Mouse (Mus musculus): ENCODE results near the gene Pacsin1. TPM values are rescaled to one million over a fixed set of nuclear protein-coding genes. Genes with fewer than 3 reads are reported as not detected.

Pacsin1 gene
- 0.05 TPM for polyA plus RNA-seq (2021)

DNA sequence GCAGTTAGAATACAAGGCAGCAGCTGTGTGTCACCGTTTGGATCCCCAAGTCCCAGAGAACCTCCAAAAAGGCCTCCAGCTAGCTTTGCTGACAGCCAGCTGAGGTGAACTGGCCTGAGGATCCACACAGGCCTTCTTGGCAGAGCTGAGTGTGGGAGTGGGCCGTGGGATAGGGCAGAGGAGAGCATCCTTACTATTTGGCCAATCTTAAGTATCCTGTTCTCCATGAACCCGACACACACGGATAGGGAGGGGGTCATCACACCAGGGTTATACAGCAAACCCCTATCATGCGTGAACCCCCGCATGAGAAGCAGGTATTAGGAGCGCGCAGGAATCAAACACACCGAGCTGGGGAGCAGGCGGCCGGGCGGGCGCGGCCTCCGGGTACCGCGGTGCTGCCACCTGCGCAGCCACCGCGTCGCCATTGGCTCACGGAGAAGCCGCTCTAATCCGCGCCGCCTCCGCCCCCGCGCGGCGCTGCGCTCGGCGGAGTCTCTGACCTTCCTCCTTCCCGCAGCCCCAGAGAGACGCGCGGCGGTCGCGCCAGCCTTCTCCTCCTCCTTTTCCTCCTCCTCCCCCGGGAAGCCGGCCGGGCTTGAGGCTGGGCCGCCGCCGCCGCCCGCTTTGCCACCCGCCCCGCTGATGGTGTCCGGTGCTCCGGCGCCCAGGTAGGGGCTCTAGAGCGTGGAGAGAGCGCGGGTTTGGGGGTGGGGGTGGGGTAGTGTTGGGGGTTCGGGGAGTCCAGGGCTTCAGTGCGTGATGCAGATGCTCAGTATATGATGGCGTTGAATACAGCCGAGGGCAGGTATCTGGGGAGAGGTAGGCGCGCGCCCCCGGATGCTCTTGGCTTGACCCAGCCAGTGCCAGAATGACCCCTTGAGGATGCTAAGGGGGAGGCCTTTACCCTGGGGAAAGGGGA, at the start of gene Pacsin1:
Gene Pacsin1, plus strand, starts transcription at position 421 of the 922 bp plus-strand sequence.
- ChIA-PET POLR2A (no interaction called here), CTCF (interaction anchor here (1.6 kb wide), 1 partner anchor 14 kb away, joined by 4 read pairs; no protein-coding TSS in a partner anchor)
- DNase-seq (ENCODE audit: low read depth, low spot score) (no peak), ATAC-seq (no peak)
- TF ChIP-seq CTCF (IDR thresholded peaks at IDR 0.05) = no peak
- H3K27me3 ChIP-seq = peaks cover 11% of the 10 kb centered on the region
- in situ Hi-C loops (cut with MboI; ENCODE audit: low pct_unique_long_range_greater_than_20kb) = no loop called here

DNA sequence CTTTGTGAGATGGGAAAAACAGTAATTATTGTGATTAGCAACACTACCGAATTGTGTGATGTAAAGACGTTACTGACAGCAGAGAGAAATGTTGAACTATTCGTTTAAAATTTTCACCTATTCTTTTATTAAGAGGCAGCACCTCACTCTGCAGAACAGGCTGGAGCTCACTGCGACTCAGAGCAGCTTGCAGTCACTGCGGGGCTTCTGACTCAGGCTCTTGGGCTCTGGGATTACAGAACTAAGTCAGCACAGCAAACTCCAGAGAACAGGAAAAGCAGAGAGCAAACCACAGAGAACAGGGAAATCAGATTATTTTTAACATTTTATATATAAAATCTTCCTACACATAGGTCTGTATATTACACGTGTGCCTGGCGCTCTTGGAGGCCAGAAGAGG, 45.7 kb upstream of the Pacsin1 start:
- no peak for DNase-seq (ENCODE audit: low read depth, low spot score)
- H3K27me3 ChIP-seq = no peaks in the 10 kb centered on the region
- CTCF ChIA-PET = interaction anchor here (1.1 kb wide), 1 partner anchor 8 kb away, joined by 3 read pairs; no protein-coding TSS in a partner anchor
- no peak for TF ChIP-seq CTCF (IDR thresholded peaks at IDR 0.05)
- in situ Hi-C loops (cut with MboI; ENCODE audit: low pct_unique_long_range_greater_than_20kb) = no loop called here
- POLR2A ChIA-PET = interaction anchor here (1.6 kb wide), 1 partner anchor 11 kb away, joined by 3 read pairs; no protein-coding TSS in a partner anchor
- ATAC-seq = no peak

DNA sequence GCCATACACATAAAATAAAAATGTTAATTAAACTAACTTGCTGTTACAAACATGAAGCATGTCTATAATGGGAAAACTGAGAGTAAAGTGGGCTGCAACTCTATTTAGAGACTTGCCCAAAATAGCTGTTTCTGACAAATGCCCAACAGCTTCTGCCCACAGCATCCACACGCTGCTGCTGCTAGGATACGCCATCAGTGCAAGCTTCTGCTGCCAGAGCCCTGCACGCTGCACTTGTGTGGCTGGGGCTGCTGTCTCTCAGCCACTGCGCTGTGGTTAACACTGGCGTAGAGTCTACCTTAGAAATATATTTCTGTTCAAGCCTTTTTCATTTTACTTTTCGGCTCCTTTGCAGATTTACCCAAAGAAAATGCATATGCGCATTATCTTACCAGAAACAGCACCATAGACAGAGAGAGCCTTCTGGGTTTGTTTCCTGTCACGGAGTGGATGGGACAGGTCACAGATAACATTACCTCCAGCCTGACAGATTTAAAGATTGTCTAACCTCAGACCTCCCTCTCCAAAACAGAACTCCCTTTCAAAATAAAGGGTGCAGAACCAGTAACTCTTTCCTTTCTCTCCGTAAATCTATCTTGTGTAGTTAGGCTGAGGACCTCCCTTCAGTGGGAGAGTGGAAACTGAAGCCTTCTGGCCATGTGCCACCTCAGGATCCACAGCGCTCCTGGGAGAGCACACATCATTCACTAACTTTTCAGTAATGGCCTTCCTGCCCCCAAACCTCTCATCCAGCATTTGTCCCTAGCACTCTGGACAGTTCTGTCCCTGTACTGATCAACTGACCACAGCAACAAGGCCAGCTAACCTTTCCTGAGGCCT, 44.4 kb upstream of the Pacsin1 start:
- POLR2A ChIA-PET = interaction anchor here (1.6 kb wide), 1 partner anchor 10 kb away, joined by 3 read pairs; no protein-coding TSS in a partner anchor
- DNase-seq (ENCODE audit: low read depth, low spot score) = no peak
- TF ChIP-seq CTCF (IDR thresholded peaks at IDR 0.05) = no peak

DNA sequence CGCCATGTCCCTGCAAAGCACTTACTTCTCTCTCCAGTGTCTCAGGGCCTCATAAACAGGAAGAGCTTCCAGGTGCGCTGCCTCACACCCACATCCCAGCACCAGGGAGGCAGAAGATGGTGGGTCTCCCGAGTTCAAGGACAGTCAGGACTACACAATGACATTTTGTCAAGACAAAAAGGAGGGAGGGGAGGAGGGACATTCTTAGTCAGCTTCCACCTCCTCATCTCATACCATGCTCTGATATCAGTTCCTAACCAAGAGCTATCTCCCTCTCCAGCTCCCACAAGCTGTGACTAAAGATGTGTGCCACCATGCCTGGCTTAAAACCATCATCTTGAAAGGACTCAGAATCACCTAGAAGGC, 43.8 kb upstream of the Pacsin1 start:
- ChIA-PET POLR2A (no interaction called here), CTCF (no interaction called here)
- ATAC-seq (no peak), DNase-seq (ENCODE audit: low read depth, low spot score) (no peak)
- no peak for TF ChIP-seq CTCF (IDR thresholded peaks at IDR 0.05)
- no peaks in the 10 kb centered on the region for H3K27me3 ChIP-seq
- in situ Hi-C loops (cut with MboI; ENCODE audit: low pct_unique_long_range_greater_than_20kb) = no loop called here

More for the DNA sequence above, 44.4 kb upstream of the Pacsin1 start:
- ATAC-seq = no peak
- CTCF ChIA-PET = no interaction called here
- in situ Hi-C loops (cut with MboI; ENCODE audit: low pct_unique_long_range_greater_than_20kb) = no loop called here
- H3K27me3 ChIP-seq = no peaks in the 10 kb centered on the region

DNA sequence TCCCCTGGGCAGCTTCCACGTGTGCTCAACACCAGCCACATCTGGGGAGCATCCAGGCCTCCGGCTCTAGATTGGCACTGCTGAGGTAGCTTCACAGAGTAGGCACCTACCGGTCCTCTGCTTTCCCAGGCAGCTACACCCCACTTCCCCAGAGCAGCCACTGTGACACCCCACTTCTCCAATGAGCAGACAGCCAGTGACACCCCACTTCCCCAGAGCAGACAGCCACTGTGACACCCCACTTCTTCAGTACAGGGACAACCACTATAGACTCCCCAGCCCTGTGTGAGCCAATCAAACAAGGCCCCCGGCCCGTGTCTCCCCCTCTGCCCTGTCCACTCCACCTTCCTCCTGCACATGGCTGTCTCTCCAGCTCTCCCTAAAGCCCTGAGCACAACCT, 43.3 kb upstream of the Pacsin1 start:
- in situ Hi-C loops (cut with MboI; ENCODE audit: low pct_unique_long_range_greater_than_20kb) = no loop called here
- H3K27me3 ChIP-seq = no peaks in the 10 kb centered on the region
- ATAC-seq (no peak), DNase-seq (ENCODE audit: low read depth, low spot score) (no peak)
- CTCF ChIA-PET = no interaction called here
- TF ChIP-seq CTCF (IDR thresholded peaks at IDR 0.05) = no peak
- POLR2A ChIA-PET = no interaction called here

DNA sequence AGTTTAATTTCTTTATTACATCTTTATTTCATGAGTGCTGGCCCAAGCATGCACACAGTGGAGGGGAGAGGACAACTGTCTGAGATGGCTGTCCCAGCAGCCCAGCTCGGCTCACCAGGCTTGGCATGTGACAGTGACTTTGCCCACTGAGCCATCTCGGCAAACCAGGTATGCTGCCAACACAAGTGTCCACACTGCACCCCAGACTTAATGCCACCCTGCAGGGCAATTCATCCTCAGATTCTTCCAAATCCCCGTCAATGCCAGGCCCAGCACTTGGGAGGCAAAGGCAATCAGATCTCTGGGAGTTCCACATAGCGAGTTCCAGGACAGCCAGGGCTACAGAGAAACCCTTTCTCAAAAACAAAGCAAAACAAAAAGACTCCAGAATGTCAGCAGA, 42.3 kb upstream of the Pacsin1 start:
- ATAC-seq (no peak), DNase-seq (ENCODE audit: low read depth, low spot score) (no peak)
- ChIA-PET POLR2A (no interaction called here), CTCF (no interaction called here)
- in situ Hi-C loops (cut with MboI; ENCODE audit: low pct_unique_long_range_greater_than_20kb) = no loop called here
- no peaks in the 10 kb centered on the region for H3K27me3 ChIP-seq
- TF ChIP-seq CTCF (IDR thresholded peaks at IDR 0.05) = no peak

DNA sequence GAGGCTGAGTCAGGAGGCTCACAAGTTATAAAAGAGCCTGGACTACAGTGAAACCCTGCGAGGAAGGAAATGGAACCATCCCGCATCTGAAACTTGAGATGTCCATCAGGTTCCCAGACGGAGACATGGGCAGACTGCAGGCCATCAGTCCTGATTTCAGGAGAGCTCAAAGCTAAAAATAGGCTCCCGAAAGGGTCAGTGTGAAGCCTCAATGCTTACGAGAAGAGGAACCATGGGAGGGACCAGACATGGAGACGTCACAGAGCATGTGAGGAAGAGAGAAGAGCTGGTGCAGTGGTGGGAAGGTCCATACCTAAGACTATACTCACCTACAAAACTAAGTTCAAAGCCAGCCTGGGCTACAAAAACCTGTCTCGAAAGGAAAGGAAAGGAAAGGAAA, 39.9 kb upstream of the Pacsin1 start:
- ATAC-seq (no peak), DNase-seq (ENCODE audit: low read depth, low spot score) (no peak)
- TF ChIP-seq CTCF (IDR thresholded peaks at IDR 0.05) = no peak
- ChIA-PET POLR2A (no interaction called here), CTCF (no interaction called here)
- H3K27me3 ChIP-seq = no peaks in the 10 kb centered on the region
- in situ Hi-C loops (cut with MboI; ENCODE audit: low pct_unique_long_range_greater_than_20kb) = no loop called here

DNA sequence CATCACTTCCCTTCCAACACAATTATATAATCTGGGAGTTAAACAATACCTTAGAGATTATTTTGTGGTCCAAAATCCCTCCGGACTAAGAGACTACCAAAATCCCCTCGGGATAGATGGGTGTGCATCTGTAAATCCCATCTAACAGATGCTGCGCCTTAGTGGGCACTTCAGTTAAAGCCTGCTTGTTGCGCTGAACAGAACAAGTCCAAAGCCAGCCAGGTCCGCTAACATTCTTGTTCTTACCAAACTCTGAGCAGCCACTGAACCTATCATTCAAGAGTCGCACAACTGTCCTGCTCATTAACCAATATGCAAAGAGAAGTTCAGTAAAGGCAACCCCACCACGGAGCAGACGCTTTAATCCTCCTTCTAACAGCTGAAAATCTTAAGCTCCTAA, 34.1 kb upstream of the Pacsin1 start:
- in situ Hi-C loops (cut with MboI; ENCODE audit: low pct_unique_long_range_greater_than_20kb) = no loop called here
- POLR2A ChIA-PET = interaction anchor here (1.4 to 2.0 kb wide), 2 partner anchors 11 to 14 kb away, joined by 3 to 7 read pairs; no protein-coding TSS in a partner anchor
- DNase-seq (ENCODE audit: low read depth, low spot score) (no peak), ATAC-seq (no peak)
- CTCF ChIA-PET = no interaction called here
- no peak for TF ChIP-seq CTCF (IDR thresholded peaks at IDR 0.05)
- H3K27me3 ChIP-seq = no peaks in the 10 kb centered on the region

DNA sequence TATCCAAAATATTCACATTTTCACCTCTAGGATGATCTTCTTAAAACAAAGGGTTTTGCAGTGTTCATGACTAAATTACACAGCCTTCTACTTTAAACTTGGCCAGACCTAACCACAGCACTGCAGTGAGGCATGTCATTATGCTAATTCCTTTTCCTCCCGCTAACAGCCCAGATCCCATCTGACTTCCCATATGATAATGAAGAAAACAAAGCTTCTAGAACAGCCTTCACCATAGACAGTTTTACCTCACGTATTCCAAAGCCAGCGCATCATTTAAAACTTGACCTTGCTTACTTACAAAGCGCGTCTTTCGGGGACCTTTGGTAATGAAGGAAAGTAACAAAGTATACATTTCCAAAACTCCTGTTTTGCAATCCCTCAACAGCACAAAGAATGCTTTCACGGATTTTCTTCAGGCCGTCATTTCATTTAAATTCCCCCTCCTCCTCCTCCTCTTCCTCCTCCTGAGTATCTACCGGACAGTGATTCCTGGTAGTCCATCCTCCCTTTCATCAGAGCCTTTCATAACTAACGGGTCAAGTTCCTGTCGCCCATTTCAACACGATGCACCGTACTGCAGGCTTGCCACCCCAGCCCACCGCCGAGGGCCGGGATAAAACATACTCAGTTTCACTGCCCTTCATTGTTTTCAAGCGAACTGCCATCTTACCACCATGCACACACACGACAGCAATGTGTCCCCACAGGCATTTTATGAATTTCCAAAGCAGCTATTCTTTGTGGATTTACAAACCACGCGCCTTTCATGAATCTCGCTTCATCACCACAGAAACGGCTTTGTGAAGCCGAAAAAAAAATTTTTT, 33.4 kb upstream of the Pacsin1 start:
- POLR2A ChIA-PET = interaction anchor here (0.9 to 1.0 kb wide), 2 partner anchors 10 to 57 kb away, joined by 3 to 5 read pairs; partner anchors contain the start of gene AI413582
- TF ChIP-seq CTCF (IDR thresholded peaks at IDR 0.05) = no peak
- no peak for DNase-seq (ENCODE audit: low read depth, low spot score)
- ATAC-seq = no peak
- CTCF ChIA-PET = no interaction called here
- H3K27me3 ChIP-seq = no peaks in the 10 kb centered on the region
- in situ Hi-C loops (cut with MboI; ENCODE audit: low pct_unique_long_range_greater_than_20kb) = no loop called here

All from Patski (cell line).